Mouse (Mus musculus): ENCODE data around the gene Etv2.
A peak's percentile ranks its signal among the peaks of the same experiment; 100 is the strongest.

Etv2 gene

DNA sequence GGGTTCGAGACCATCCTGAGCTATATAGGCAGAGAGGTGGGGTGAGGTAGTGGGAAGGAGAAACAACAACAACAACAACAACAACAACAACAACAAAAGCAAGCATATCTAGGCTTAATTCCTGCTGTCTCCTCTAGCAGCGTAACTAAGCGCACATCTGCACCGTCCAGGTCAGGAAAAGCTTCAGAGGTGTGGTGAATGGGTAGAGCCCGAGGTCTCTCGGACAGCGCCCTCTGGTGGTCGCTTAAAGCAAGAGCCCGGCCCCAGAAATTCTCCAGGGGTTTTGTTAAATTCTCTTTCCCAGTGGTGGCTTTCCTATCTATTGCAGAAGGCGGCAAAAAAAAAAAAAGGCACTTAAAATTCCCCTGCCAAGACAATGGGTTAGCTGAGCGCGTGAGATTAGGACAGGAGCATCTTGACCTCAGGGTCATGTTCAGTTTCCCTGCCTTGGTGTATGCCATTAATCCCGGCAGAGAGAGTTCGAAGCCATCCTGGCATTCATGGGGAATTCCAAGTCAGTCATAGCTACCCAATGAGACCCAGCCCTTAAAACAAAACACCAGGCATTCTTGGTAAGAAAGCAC is 22.0 kb downstream of the Etv2 start:
- DNase-seq (ENCODE audit: low read depth, low spot score): no peak

DNA sequence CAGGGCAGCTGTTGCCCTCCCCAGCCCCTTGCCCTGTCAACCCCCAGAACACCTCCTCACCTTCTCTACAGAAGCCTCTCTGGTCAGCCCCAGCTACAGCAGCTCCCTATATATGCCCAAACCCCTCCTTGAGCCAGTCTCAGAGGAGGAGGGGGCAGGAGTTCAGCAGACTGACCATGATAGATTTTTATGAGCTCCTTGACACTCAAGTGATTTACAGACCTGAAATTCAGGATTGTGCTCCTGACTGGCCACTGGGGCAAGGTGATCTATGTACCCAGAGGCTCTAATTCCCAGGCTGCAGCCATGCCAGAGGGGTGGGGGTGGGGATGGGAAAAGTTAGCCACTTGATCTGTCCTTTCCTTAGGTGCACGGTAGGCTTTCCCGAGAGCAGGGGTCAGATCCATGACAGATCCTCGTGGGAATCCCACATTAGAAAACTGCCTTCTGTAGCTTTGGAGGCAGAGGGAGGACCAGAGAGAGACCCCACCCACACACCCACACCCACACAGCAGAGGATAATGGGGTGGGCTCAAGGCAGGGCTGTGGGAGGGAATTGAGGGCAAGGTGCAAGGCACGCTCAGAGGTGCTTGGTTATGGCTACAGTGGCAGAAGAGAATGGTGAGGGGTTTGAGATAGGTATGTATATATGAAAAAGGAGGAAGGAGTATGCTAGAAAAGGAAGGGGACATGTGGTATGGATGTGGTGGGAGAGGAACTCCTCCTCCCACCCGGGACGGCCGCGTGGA is 22.8 kb downstream of the Etv2 start, which contains the start of gene Upk1a:
TSS of gene Upk1a (minus strand) at position 194 of the 749 bp plus-strand sequence.
- DNase-seq (ENCODE audit: low read depth, low spot score): no peak

DNA sequence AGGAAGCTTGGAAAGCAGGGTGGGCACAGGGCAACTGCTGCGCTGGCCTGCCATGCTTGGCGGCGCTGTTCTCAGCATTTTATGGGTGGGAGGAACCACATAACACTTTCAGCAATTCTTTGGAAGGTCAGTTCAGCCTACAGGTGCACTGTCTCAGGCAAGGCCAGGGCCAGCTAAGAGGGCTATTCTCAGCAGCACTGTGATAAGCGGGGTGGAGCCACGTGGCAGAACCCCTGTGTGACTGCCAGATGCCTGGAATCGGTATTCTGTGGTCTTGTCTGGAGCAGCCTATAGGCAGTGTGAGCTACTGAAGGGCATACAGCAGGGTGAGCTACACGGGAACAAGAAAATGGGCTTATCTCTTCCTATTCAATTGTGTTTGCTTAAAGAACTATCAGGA is 25.6 kb downstream of the Etv2 start:
- no peak for DNase-seq (ENCODE audit: low read depth, low spot score)

DNA sequence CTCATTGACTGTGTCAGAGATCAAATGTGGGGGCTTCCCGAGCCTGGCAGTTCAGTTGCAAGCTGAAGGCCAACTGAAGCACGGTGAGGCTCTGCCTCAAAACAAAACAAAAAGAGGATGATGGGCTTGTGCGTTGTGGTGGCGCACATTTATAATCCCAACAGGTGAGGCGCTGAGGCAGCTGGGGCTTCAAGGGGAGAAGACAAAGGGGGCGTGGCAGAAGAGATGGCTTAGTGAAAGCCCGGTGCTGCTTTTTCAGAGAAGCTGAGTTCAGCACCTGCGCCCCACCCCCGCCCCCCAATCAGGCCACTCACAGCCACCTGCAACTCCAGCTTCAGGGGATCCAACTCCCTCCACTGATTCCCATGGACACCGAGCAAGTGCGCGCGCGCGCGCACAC is 27.2 kb downstream of the Etv2 start:
- DNase-seq (ENCODE audit: low read depth, low spot score): no peak

DNA sequence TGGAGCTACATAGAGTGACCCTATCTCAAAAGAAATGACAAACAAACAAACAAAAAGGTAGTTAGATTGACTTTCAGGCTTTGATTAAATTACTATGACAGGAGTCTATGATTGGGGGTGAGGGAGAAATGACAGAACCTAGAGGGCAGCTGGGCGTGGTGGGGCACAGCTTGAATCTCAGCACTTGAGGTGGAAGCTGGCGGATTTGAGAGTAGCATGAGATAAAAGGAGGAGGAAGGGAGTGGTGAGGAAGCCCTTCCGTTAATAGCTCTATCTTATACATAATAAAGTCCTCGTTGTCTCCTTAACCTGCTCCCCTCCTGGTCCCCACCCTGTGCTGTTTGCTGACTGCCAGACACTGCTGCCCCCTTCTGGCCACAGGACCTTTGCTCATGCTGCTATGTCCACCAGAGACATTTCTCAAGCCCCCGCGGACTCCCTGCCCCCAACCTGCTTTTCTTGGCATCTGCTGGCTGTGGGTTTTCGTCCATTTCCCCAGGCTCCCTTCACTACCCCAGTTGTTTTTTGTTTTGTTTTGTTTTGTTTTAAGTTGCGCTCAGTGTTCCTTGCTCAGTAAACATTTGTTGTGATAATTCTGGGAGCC is 27.8 kb downstream of the Etv2 start:
- DNase-seq (ENCODE audit: low read depth, low spot score): no peak

DNA sequence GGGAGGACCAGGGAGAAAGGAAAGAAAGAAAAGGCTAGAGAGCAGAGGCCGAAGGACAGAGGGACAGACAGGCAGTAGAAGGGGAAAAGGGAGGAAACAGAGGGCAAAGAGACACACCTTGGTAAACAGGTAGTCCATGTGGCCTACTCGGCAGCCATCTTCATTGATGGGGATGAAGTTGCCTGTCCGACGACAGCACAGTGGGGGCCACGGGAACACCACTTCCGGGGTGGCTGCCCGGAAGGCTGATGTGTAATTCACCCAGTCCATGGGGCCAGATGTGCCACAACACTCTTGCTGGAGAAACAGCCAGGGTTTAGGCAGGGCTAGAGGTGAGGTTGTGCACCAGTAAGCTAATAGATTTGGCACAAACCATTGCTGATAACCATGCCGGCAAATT is 30.7 kb downstream of the Etv2 start:
- DNase-seq (ENCODE audit: low read depth, low spot score): no peak

DNA sequence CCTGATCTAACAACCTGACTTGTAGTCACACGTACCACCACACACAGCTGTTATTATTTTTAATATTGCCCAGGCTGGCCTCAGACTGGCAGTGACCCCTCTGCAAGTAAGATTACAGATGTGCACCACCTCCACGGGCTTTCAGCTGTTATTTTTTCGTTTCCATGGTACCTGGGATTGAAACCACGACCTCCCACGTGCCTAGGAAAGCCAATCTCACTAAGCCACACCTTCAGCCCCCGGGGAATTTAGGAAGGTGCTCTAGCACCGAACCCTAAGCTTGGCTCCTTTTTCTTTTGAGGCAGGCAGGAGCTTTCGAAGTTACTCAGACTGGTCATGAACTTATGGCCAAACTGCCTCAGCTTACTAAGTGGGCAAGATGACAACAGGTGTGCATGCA is 31.2 kb downstream of the Etv2 start:
- DNase-seq (ENCODE audit: low read depth, low spot score): no peak

DNA sequence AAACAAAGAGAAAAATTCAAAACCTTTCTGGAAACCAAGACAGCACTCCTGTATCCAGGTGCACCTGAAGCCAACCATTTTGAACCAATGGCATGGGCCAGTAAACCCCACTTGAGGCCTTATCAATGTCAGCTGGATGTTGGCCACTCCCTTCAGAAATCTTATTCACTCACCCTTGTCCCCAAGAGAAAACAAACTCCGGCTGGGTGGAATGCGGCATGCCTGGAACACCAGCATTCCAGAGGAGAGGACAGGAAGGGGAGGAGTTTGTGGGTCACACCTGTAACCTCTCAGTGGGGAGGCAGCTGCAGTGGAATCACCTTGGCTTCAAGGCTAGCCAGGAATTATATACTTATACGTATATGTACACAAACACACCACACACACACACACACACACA is 33.1 kb downstream of the Etv2 start:
- no peak for DNase-seq (ENCODE audit: low read depth, low spot score)

DNA sequence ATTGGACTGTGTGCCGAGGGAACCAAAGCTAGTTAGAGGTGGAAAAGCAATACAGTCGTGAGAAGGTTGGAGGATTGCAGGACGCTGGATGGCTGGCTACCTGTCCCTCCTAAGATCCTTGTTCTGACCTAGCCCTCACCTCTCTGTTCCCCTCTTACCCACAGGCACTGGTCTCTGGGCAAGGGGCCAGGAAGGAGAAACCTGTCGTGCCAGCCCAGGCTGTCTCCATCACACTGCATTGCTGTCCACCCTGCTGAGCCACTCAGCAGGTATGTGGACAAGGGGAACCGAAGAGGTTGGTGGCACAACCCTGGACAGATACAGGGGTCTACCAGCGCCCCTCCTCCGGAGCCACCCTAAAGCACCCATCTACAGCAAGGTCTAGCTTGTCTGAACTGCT is 35.0 kb downstream of the Etv2 start:
- no peak for DNase-seq (ENCODE audit: low read depth, low spot score)

DNA sequence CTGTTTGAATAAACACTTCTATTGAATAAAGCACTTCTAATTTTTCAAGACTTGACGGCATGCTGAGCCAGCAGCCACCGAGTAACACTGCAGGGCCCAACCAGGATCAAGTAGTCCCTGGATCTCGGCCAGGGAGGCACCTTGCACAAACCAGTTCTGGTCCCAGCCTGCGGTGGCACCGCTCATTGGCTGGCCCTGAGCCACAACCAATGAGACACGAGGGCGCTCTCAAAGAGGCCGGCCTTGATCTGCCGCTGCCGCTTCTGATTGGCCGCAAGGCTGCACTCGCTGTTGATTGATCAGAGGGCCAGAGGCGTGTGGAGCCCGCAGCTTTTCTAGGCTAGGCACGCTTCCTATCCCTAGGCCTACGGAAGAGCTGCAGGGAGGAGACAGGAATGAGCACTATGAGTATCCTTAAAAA is 35.7 kb downstream of the Etv2 start:
- DNase-seq (ENCODE audit: low read depth, low spot score): peak; percentile 70

DNA sequence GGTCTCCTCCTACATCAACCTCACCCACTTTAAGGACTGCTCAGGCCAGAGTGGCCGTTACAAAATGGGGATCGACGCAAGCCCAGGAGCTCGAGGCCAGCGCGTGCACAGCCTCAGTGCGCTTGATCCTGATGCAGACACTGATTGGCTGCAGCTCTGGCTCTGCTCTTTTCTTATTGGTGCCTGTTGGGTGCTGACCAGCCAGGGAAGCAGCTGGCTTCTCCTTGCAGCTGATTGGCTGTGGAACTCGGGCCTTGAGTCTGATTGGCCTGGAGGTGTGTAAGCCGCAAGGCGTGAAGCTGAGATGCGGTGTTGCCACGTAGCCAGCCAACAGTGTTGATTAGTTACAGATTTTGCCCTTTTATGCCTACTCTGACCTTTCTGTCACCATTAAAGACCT is 36.9 kb downstream of the Etv2 start, which contains the start of gene Zbtb32:
TSS of gene Zbtb32 (minus strand) at position 124 of the 400 bp plus-strand sequence.
- DNase-seq (ENCODE audit: low read depth, low spot score): no peak

DNA sequence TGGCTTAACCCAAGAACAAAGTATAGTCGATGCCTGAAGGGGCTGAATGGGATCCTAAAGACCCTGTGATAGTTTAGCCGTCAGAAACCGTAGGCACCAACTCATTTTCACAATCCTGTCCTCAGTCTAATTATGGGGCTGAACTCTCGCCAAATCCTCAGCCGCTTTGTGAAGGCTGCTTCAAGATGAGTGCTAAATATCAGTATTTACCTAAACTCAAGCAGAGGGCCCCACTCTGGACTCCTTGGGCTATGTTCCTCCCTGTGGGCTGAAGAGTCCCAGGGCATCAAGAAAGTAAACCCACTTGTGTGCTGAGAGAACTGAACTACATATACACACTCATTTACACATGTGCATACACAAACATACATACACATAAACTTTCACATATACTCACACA is 38.8 kb downstream of the Etv2 start:
- no peak for DNase-seq (ENCODE audit: low read depth, low spot score)

DNA sequence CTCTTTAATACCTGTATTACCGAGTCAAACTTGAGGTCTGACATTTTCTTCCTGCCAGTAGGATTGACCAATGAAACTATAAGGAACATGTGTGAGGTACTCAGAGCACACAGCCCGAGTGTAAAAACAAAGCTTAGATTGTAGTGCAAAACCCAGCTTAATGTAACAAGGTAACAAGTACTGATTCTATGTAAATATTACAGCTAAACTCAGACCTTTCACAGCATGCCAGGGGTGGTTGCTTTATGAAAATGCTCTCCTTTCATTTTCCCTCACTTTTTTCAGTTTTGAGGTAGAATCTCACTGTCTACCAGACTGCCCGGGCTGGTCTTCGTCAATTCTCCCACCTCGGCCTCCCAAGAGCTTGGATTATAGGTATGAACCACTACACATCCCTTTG is 39.6 kb downstream of the Etv2 start:
- DNase-seq (ENCODE audit: low read depth, low spot score): no peak

DNA sequence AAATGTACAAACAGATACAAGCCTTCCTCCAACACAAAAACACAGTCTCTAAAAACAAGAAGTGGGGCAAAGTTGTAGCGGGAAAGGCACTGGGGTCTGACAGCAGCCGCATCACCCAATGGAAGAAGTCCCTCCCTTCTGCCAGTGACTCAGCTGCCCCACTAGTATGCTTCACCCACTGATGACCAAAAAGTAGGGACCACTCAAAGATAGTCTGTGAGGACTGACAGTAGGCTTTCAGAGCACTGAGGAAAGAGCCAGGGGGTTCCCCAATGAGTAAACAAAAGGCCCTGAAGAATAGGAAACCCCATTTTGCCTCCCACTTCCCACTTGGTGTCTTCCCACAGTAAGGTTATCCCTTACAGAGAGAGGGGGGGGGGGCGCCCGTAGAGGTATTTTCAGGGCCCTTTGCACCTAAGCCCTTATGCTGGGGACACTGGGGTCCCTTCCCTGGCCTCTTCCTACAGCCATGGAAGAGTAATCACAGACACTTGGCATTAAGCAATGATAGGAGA is 41.1 kb downstream of the Etv2 start:
- no peak for DNase-seq (ENCODE audit: low read depth, low spot score)

DNA sequence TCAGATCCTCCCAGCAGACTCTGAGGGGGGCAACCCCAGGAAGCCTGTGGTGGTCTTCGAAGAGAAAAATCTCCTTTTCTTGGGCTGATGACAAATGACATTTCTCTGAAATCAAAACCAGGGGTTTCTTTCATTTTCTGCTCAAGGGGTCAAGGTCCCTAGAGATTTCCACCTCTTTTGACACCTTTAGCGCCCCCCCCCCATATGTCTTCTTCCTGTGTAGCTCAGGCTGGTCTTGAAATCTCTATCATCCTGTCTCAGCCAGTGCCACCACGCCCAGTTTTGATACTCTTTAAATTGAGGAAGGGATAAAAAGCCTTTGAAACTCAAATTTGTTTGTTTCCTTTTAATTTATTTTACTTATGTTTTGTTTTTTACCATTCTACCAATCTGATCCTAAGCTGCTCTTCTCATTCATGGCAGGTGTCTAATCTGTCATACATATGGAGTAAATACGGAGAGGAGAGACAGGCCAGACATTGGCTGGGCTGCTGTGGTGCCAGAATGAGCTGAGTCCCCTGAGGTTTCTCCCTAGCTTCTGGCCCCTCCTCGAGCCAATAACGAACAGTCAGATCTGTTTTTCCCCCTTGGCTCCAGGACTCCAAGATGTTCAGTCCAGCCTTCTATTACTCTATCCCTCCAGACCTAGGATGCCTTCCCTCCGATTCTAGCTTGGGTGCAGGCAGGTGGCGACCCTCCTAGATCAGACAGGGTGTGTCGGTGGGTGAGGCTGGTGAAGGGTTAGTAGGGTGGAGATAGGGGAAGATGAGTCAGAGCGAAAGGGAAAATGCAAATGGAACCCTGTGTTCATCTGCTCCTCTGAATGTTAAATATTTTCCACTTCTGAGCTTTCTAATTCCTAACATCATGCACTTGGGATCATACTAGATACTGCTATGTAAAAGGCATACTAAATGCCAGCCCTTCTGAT is 41.8 kb downstream of the Etv2 start:
- no peak for DNase-seq (ENCODE audit: low read depth, low spot score)

DNA sequence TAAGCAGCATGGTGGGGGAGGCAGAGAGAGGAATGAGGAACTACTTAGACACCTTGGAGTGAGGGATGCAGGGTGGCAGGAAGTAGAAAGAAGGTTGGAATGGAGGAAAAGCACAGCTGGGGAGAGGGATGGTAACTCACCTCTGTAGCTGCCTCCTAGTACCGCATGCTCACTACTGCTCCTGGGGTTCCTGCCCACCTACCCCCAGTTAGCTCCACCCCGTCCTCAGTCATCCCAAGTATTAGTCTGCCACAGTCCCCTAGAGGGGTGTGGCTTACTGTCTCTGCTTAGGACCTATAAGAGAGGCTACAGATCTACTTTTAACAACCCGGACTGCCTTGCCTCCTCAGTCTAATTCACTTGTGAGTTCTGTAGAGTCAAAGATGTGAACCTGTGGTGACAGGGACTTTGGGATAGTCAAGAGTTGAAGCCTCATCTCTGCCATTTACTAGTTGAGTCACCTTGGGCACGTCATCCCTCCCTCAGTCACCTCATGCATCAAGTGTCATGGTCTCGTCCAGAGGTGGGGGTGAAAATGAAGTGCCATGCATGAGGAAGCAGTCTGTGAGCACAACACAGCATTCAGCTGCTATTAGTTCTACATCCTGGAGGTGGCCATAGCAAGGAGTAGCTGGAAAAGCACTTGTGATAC is 42.8 kb downstream of the Etv2 start:
- no peak for DNase-seq (ENCODE audit: low read depth, low spot score)

DNA sequence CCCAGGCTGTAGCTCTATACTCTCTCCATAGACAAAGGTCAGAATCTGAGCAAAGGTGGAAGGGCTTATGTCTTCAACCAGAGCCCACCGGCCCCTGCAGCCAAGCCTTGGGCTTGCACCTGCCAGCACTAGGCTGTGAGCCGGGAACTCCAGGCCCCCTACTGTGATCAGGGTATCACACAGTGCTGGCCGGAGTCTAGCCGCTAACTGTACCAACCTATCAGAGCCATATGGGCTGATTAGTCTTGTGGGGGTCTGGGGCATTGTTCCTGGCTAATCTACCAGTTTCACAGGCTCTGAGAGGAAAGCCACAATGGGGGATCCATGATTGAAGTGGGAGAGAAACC is 44.1 kb downstream of the Etv2 start:
- no peak for DNase-seq (ENCODE audit: low read depth, low spot score)

DNA sequence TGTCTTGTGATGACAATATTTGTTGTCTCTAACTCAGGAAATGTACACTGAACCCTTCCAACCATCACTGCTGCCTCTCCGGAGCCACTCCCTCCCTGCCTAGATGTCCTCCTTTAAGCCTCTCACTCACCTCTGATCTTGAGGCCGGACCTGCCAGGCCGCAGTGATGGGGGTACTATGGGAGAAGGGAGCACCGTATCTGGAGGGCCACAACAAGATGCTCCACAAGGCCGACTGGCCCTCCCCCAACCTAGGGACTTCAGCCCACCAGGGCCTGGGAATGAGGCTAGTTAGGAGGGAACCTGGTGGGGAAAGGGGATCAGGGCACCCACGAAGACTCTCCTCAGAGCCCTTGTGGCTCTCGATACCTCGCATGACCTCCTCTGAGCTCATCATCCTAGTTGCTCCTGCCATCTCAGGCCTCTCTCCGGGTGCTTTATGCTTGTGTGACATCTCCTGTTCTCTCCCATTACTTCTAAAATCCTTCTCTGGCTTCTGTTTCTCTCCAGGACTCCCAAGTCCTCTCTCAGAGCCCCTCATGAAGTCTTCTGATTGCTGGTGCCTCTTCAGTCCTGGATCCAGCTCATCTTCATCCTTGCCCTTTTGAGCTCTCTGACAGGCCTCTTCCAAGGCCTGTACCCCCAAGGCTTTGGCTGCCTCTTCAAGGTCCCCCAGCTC is 44.6 kb downstream of the Etv2 start:
- DNase-seq (ENCODE audit: low read depth, low spot score): no peak

DNA sequence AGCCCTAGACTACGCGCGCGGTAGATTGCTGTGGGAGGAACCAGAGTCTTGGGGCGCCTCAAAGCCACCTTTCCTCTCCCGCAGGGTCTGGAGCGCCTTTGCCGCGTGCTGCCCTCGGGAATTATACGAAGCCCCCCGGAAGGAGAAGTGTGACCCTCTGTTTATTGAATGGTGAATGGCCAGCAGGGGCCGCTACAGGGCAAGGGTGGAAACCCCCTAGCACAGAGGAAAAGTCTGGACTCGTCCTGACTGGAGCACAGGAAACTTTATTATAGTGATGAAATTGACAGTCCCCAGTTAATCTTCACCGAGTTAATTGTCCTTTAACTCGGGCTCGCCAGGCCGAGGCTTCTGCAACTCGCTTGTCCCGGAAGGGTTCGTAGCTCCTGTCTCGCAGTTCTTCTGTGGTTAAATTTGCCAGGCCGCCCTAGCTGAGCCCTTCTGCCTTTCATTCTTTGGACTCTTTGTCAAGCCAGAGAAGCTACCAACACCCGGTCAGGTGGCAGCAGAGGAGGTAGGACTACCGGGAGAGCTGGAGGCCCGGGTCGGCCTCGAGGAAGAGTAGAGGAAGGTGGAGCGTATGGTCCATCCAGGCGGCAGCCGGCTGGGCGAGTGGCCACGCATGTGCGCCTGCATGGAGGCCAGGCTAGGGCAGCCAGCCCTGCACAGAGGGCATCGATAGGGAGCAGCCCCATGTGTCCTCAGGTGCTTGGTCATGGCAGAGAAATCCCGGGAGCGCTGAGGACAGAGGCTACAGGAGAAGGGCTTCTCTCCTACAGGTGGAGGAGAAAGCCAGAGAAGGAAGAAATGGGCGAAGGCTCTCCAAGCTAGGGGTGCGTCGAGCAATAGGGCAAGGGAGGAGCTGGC is 46.0 kb downstream of the Etv2 start:
- peak; percentile 56 for DNase-seq (ENCODE audit: low read depth, low spot score)
